Mouse (Mus musculus) forebrain, embryonic 11.5 days (tissue): ENCODE results near the gene Il17rb. TPM values are rescaled to one million over a fixed set of nuclear protein-coding genes. Genes with fewer than 3 reads are reported as not detected.

ENCODE experiments used
- ATAC-seq: fragments of 200-750 bp; cut with Nextera tagmentation; replicated peaks from 2 replicates; pipeline ENCODE4 v1.8.0; 2017; ENCODE audit warnings: moderate TSS enrichment; ENCODE audit not compliant: low FRiP score
- DNase-seq: peaks from one replicate; pipeline ENCODE4 v3.0.0-alpha.2; 2017; ENCODE audit warnings: low spot score
- H3K27ac ChIP-seq: fragments of 300-500 bp; sonication (generic); 2 replicates; pipeline ENCODE4 v1.5.1; 2014; ENCODE audit warnings: low read depth, low read length
- H3K27me3 ChIP-seq: fragments of 300-500 bp; sonication (generic); 2 replicates; pipeline ENCODE4 v1.6.1; 2014; ENCODE audit warnings: mild to moderate bottlenecking, low read length, mixed read lengths; ENCODE audit not compliant: control insufficient read depth, insufficient read depth
- H3K36me3 ChIP-seq: fragments of 300-500 bp; sonication (generic); 2 replicates; pipeline ENCODE4 v1.6.1; 2014; ENCODE audit warnings: mild to moderate bottlenecking, low read length, moderate library complexity, mixed read lengths; ENCODE audit not compliant: control insufficient read depth, insufficient read depth
- H3K4me1 ChIP-seq: fragments of 300-500 bp; sonication (generic); replicated peaks from 2 replicates; pipeline ENCODE4 v1.6.1; 2014; ENCODE audit warnings: low read length, mixed read lengths; ENCODE audit not compliant: control insufficient read depth, insufficient read depth
- H3K4me2 ChIP-seq: fragments of 300-500 bp; sonication (generic); 2 replicates; pipeline ENCODE4 v1.6.1; 2014; ENCODE audit warnings: low read depth, mild to moderate bottlenecking, low read length, moderate library complexity, mixed read lengths; ENCODE audit not compliant: severe bottlenecking
- H3K4me3 ChIP-seq: fragments of 300-500 bp; sonication (generic); 2 replicates; pipeline ENCODE4 v1.5.1; 2014; ENCODE audit warnings: low read depth, low read length
- H3K9ac ChIP-seq: fragments of 300-500 bp; sonication (generic); 2 replicates; pipeline ENCODE4 v1.6.1; 2014; ENCODE audit warnings: low read length
- H3K9me3 ChIP-seq: fragments of 300-500 bp; sonication (generic); 2 replicates; pipeline ENCODE4 v1.6.1; 2016; ENCODE audit warnings: low read length, mixed read lengths; ENCODE audit not compliant: control insufficient read depth
- WGBS: fragments of 180-500 bp; shearing (Covaris S2); extraction: QIAGEN DNeasy Blood & Tissue Kit; methylation state at CpG from one replicate; pipeline ENCODE4 v1.1.7; 2014; 5-methylcytosine and 5-hydroxymethylcytosine counted together
- polyA plus RNA-seq: library from polyadenylated mRNA; unstranded; fragments of >200 nt; fragmentation: Nextera tagmentation; extraction: Ambion mirVana; gene quantifications from 2 replicates; pipeline ENCODE4 v1.2.1, GENCODE M21; 2014

The Il17rb gene
- polyA plus RNA-seq, 1 experiment from 2014 or later, result 1.5 TPM

GRCm38 (mm10) chr14:30019375-30019774, 10.7 kb upstream of the Il17rb start:
- DNase-seq (no peak), ATAC-seq (no peak)
- no peak overlapping the region for H3K27ac ChIP-seq
- no peak overlapping the region for H3K4me3 ChIP-seq
- H3K4me2 ChIP-seq, result no peak overlapping the region
- H3K9me3 ChIP-seq, result no peaks in the 10 kb centered on the region
- H3K4me1 ChIP-seq, result no peaks in the 10 kb centered on the region
- 95% methylated on average over 8 of the region's 8 CpGs for WGBS
- H3K27me3 ChIP-seq, result no peaks in the 10 kb centered on the region
- no peak overlapping the region for H3K9ac ChIP-seq
- H3K36me3 ChIP-seq, result no peaks in the 10 kb centered on the region

- H3K4me1 ChIP-seq, result no peaks in the 10 kb centered on the region
- H3K36me3 ChIP-seq, result no peaks in the 10 kb centered on the region
- H3K4me3 ChIP-seq, result no peak overlapping the region
- no peaks in the 10 kb centered on the region for H3K27me3 ChIP-seq
- ATAC-seq, result no peak
- H3K9ac ChIP-seq, result no peak overlapping the region
- 92% methylated on average over 6 of the region's 6 CpGs for WGBS
- no peak for DNase-seq
- H3K4me2 ChIP-seq, result no peak overlapping the region
- H3K9me3 ChIP-seq, result no peaks in the 10 kb centered on the region
- no peak overlapping the region for H3K27ac ChIP-seq
These were observed 10.2 kb upstream of the Il17rb start for GRCm38 (mm10) chr14:30018846-30019245.

- H3K4me3 ChIP-seq, result no peak overlapping the region
- H3K9me3 ChIP-seq, result no peaks in the 10 kb centered on the region
- H3K27ac ChIP-seq, result no peak overlapping the region
- no peak overlapping the region for H3K4me2 ChIP-seq
- ATAC-seq, result no peak
- H3K9ac ChIP-seq, result no peak overlapping the region
- H3K4me1 ChIP-seq, result no peaks in the 10 kb centered on the region
- WGBS, result 86% methylated on average over 4 of the region's 4 CpGs
- H3K27me3 ChIP-seq, result no peaks in the 10 kb centered on the region
- no peaks in the 10 kb centered on the region for H3K36me3 ChIP-seq
- DNase-seq, result no peak
These were observed 9.7 kb upstream of the Il17rb start for GRCm38 (mm10) chr14:30018463-30018801.

- 88% methylated on average over 8 of the region's 8 CpGs for WGBS
- no peaks in the 10 kb centered on the region for H3K4me1 ChIP-seq
- no peaks in the 10 kb centered on the region for H3K27me3 ChIP-seq
- no peak overlapping the region for H3K4me2 ChIP-seq
- no peak overlapping the region for H3K4me3 ChIP-seq
- H3K9me3 ChIP-seq, result no peaks in the 10 kb centered on the region
- DNase-seq, result no peak
- H3K9ac ChIP-seq, result no peak overlapping the region
- no peak for ATAC-seq
- no peak overlapping the region for H3K27ac ChIP-seq
- no peaks in the 10 kb centered on the region for H3K36me3 ChIP-seq
These were observed 9.2 kb upstream of the Il17rb start for GRCm38 (mm10) chr14:30017794-30018462.

GRCm38 (mm10) chr14:30016666-30017065, 8.0 kb upstream of the Il17rb start:
- no peaks in the 10 kb centered on the region for H3K36me3 ChIP-seq
- no peaks in the 10 kb centered on the region for H3K27me3 ChIP-seq
- H3K9ac ChIP-seq, result no peak overlapping the region
- no peak overlapping the region for H3K4me3 ChIP-seq
- no peaks in the 10 kb centered on the region for H3K4me1 ChIP-seq
- no peak overlapping the region for H3K27ac ChIP-seq
- ATAC-seq (no peak), DNase-seq (no peak)
- no peak overlapping the region for H3K4me2 ChIP-seq
- WGBS, result 93% methylated on average over 5 of the region's 5 CpGs
- no peaks in the 10 kb centered on the region for H3K9me3 ChIP-seq

GRCm38 (mm10) chr14:30015008-30015407, 6.3 kb upstream of the Il17rb start:
- no peak for ATAC-seq
- Histone ChIP-seq H3K9ac (no peak overlapping the region; the same call in 1 of the 2 replicates), H3K36me3 (no peaks in the 10 kb centered on the region), H3K4me2 (no peak overlapping the region), H3K27me3 (no peaks in the 10 kb centered on the region), H3K4me1 (no peaks in the 10 kb centered on the region), H3K9me3 (no peaks in the 10 kb centered on the region), H3K27ac (no peak overlapping the region), H3K4me3 (no peak overlapping the region)
- 62% methylated on average over 1 of the region's 1 CpGs for WGBS
- no peak for DNase-seq

GRCm38 (mm10) chr14:30014487-30014886, 5.8 kb upstream of the Il17rb start:
- WGBS, result 40% methylated on average over 10 of the region's 10 CpGs
- DNase-seq, result no peak
- Histone ChIP-seq H3K27ac (no peak overlapping the region), H3K36me3 (no peaks in the 10 kb centered on the region), H3K9ac (no peak overlapping the region; the same call in 1 of the 2 replicates), H3K9me3 (no peaks in the 10 kb centered on the region), H3K27me3 (no peaks in the 10 kb centered on the region), H3K4me1 (no peaks in the 10 kb centered on the region), H3K4me2 (no peak overlapping the region), H3K4me3 (no peak overlapping the region)
- no peak for ATAC-seq

- 0 out of 2 replicates have a peak, but pooled peaks cover 2% of the 10 kb centered on the region for H3K4me1 ChIP-seq
- no peak for ATAC-seq
- H3K9ac ChIP-seq, result no peak overlapping the region
- DNase-seq, result no peak
- no peak overlapping the region for H3K4me3 ChIP-seq
- H3K36me3 ChIP-seq, result no peaks in the 10 kb centered on the region
- H3K27me3 ChIP-seq, result peaks cover 8% of the 10 kb centered on the region; the same call in 1 of the 2 replicates
- WGBS, result 88% methylated on average over 10 of the region's 10 CpGs
- no peak overlapping the region for H3K4me2 ChIP-seq
- H3K9me3 ChIP-seq, result no peaks in the 10 kb centered on the region
- no peak overlapping the region for H3K27ac ChIP-seq
These were observed 3.3 kb upstream of the Il17rb start for GRCm38 (mm10) chr14:30011886-30012560.
